Mouse (Mus musculus) CH12.LX (cell line): ENCODE data around the gene Arvcf. TPM values are rescaled to one million over a fixed set of nuclear protein-coding genes. Genes with fewer than 3 reads are reported as not detected.
A peak's percentile ranks its signal among the peaks of the same experiment; 100 is the strongest.

Experiments
- DNase-seq: peaks from one replicate; pipeline ENCODE4 v3.0.0-alpha.2; 2013; ENCODE audit errors: extremely low read depth
- H3K27ac ChIP-seq: 2 replicates; pipeline ENCODE4 v1.5.1; 2012; ENCODE audit warnings: low read depth, mild to moderate bottlenecking, control low read depth, moderate library complexity; ENCODE audit not compliant: insufficient read depth
- H3K27me3 ChIP-seq: replicated peaks from 2 replicates; pipeline ENCODE3; 2012; ENCODE audit warnings: inconsistent platforms
- H3K36me3 ChIP-seq, 2 experiments: replicated peaks in 1 of 2; 2 replicates each; pipeline versions ENCODE3 to v1.6.1; 2012; ENCODE audit warnings: inconsistent platforms in 1 of 2, low read length in 1 of 2, mild to moderate bottlenecking in 1 of 2, mixed read lengths in 1 of 2, moderate library complexity in 1 of 2; ENCODE audit not compliant: control insufficient read depth in 1 of 2, insufficient read depth in 1 of 2
- H3K4me1 ChIP-seq, 2 experiments: 2 replicates each; pipeline ENCODE4 v1.6.1; 2012; ENCODE audit warnings: inconsistent platforms in 1 of 2, moderate library complexity in 1 of 2; ENCODE audit not compliant: insufficient read depth in 2 of 2, control insufficient read depth in 1 of 2
- H3K4me2 ChIP-seq: 2 replicates; pipeline ENCODE4 v1.6.1; 2012; ENCODE audit warnings: low read depth, mild to moderate bottlenecking, control low read depth; ENCODE audit not compliant: poor library complexity, insufficient read depth, severe bottlenecking
- H3K4me3 ChIP-seq, 3 experiments: fragments of 150-350 bp in 1 of 3; sonication (generic) in 1 of 3; replicated peaks in 1 of 3; 2 replicates each; pipeline versions ENCODE3 to v1.5.1; 2011 to 2012; ENCODE audit warnings: low read depth in 2 of 3, low read length in 2 of 3, mild to moderate bottlenecking in 2 of 3, moderate library complexity in 2 of 3, control low read depth in 1 of 3, improper control_type of control experiment in 1 of 3, inconsistent platforms in 1 of 3, mixed read lengths in 1 of 3; ENCODE audit not compliant: poor library complexity in 1 of 3
- H3K79me2 ChIP-seq: replicated peaks from 2 replicates; pipeline ENCODE4 v1.6.1; 2012; ENCODE audit warnings: mild to moderate bottlenecking, moderate library complexity; ENCODE audit not compliant: control insufficient read depth, poor library complexity, insufficient read depth, severe bottlenecking; ENCODE audit errors: extremely low read depth
- H3K9ac ChIP-seq: 2 replicates; pipeline ENCODE4 v1.6.1; 2012; ENCODE audit warnings: low read depth, mild to moderate bottlenecking, control low read depth, moderate library complexity; ENCODE audit not compliant: insufficient read depth
- H3K9me3 ChIP-seq: replicated peaks from 2 replicates; pipeline ENCODE3; 2012; ENCODE audit warnings: low read length, inconsistent platforms, mixed read lengths
- BHLHE40 ChIP-seq: IDR thresholded peaks from 2 replicates; pipeline ENCODE4 v1.6.1; 2011; ENCODE audit warnings: mild to moderate bottlenecking, low read depth, low read length, improper control_type of control experiment
- EP300 ChIP-seq: IDR thresholded peaks from 2 replicates; pipeline ENCODE4 v1.6.1; 2011; ENCODE audit warnings: low read length, improper control_type of control experiment
- ETS1 ChIP-seq: conservative IDR thresholded peaks from 2 replicates; pipeline ENCODE4 v1.6.1; 2012; ENCODE audit warnings: low read depth, mild to moderate bottlenecking, inconsistent platforms, low read length, improper control_type of control experiment, moderate library complexity
- GABPA ChIP-seq: IDR thresholded peaks from 2 replicates; pipeline ENCODE4 v1.6.1; 2012; ENCODE audit warnings: low read depth, low read length, improper control_type of control experiment, inconsistent platforms; ENCODE audit not compliant: insufficient replicate concordance
- HCFC1 ChIP-seq: IDR thresholded peaks from 2 replicates; pipeline ENCODE4 v1.6.1; 2012; ENCODE audit warnings: low read depth, mild to moderate bottlenecking, inconsistent platforms, low read length, improper control_type of control experiment
- IRF4 ChIP-seq: IDR thresholded peaks from 2 replicates; pipeline ENCODE4 v1.6.1; 2014; ENCODE audit warnings: low read depth, mild to moderate bottlenecking, inconsistent platforms, low read length, improper control_type of control experiment
- JUN ChIP-seq: IDR thresholded peaks from 2 replicates; pipeline ENCODE4 v1.6.1; 2011; ENCODE audit warnings: low read depth, mild to moderate bottlenecking, low read length, improper control_type of control experiment, moderate library complexity; ENCODE audit not compliant: insufficient read depth
- JUND ChIP-seq: conservative IDR thresholded peaks from 2 replicates; pipeline ENCODE4 v1.6.1; 2011; ENCODE audit warnings: low read depth, low read length, improper control_type of control experiment
- MAFK ChIP-seq: IDR thresholded peaks from 2 replicates; pipeline ENCODE4 v1.6.1; 2011; ENCODE audit warnings: low read length, improper control_type of control experiment; ENCODE audit not compliant: insufficient replicate concordance
- MAX ChIP-seq: IDR thresholded peaks from 2 replicates; pipeline ENCODE4 v1.6.1; 2011; ENCODE audit warnings: low read length, improper control_type of control experiment
- MAZ ChIP-seq: IDR thresholded peaks from 2 replicates; pipeline ENCODE4 v1.6.1; 2012; ENCODE audit warnings: low read depth, mild to moderate bottlenecking, inconsistent platforms, low read length, improper control_type of control experiment, moderate library complexity
- MEF2A ChIP-seq: IDR thresholded peaks from 2 replicates; pipeline ENCODE4 v1.6.1; 2014; ENCODE audit warnings: low read depth, mild to moderate bottlenecking, inconsistent platforms, low read length, improper control_type of control experiment, borderline replicate concordance
- NELFE ChIP-seq: IDR thresholded peaks from 2 replicates; pipeline ENCODE4 v1.6.1; 2011; ENCODE audit warnings: low read depth, low read length, improper control_type of control experiment
- PAX5 ChIP-seq: IDR thresholded peaks from 2 replicates; pipeline ENCODE4 v1.6.1; 2012; ENCODE audit warnings: low read length, inconsistent platforms, mixed read lengths
- POLR2A ChIP-seq: IDR thresholded peaks from 2 replicates; pipeline ENCODE4 v1.6.1; 2011; ENCODE audit warnings: low read depth, mild to moderate bottlenecking, improper control_type of control experiment, low read length
- RAD21 ChIP-seq: IDR thresholded peaks from 2 replicates; pipeline ENCODE4 v1.6.1; 2011; ENCODE audit warnings: low read depth, mild to moderate bottlenecking, low read length, improper control_type of control experiment, moderate library complexity
- RCOR1 ChIP-seq: conservative IDR thresholded peaks from 2 replicates; pipeline ENCODE4 v1.6.1; 2012; ENCODE audit warnings: low read depth, mild to moderate bottlenecking, inconsistent platforms, low read length, improper control_type of control experiment
- SIN3A ChIP-seq: IDR thresholded peaks from 2 replicates; pipeline ENCODE4 v1.6.1; 2012; ENCODE audit warnings: low read length, improper control_type of control experiment, inconsistent platforms
- TBP ChIP-seq: conservative IDR thresholded peaks from 2 replicates; pipeline ENCODE4 v1.6.1; 2011; ENCODE audit warnings: low read depth, low read length, improper control_type of control experiment
- TCF12 ChIP-seq: IDR thresholded peaks from 2 replicates; pipeline ENCODE4 v1.6.1; 2014; ENCODE audit warnings: low read depth, mild to moderate bottlenecking, inconsistent platforms, low read length, improper control_type of control experiment
- UBTF ChIP-seq: IDR thresholded peaks from 2 replicates; pipeline ENCODE4 v1.6.1; 2012; ENCODE audit warnings: low read depth, mild to moderate bottlenecking, inconsistent platforms, low read length, improper control_type of control experiment, moderate library complexity
- USF1 ChIP-seq: IDR thresholded peaks from 2 replicates; pipeline ENCODE4 v1.6.1; 2014; ENCODE audit warnings: low read depth, mild to moderate bottlenecking, inconsistent platforms, low read length, improper control_type of control experiment
- ZMIZ1 ChIP-seq: IDR thresholded peaks from 2 replicates; pipeline ENCODE4 v1.6.1; 2012; ENCODE audit warnings: low read depth, mild to moderate bottlenecking, inconsistent platforms, low read length, improper control_type of control experiment
- dilution Hi-C: fragments of 300-500 bp; cut with MboI; formaldehyde crosslinking; loops from 2 replicates; pipeline ENCODE4 v1.14.3; 2020; ENCODE audit warnings: low sequenced_read_pairs; ENCODE audit not compliant: extremely low pct_unique_long_range_greater_than_20kb, extremely low pct_ligation_motif_present
- in situ Hi-C: fragments of 300-500 bp; cut with MboI; formaldehyde crosslinking; loops from 3 replicates; pipeline ENCODE4 v1.14.3; 2019; ENCODE audit warnings: low sequenced_read_pairs, low pct_ligation_motif_present, low pct_unique_long_range_greater_than_20kb, mixed read lengths
- polyA plus RNA-seq: library from polyadenylated mRNA; unstranded; fragments of >175 nt; gene quantifications from 2 replicates; pipeline ENCODE4 v1.2.1, GENCODE M21; 2012; ENCODE audit warnings: low read depth; ENCODE audit not compliant: insufficient read length
- total RNA-seq, 2 experiments: library from RNA; depleted of rRNA; stranded (reverse); fragments of 300-350 nt in 1 of 2; fragments of >200 nt in 1 of 2; gene quantifications; 2 replicates each; pipeline ENCODE4 v1.2.3; 2012 to 2014

Gene Arvcf
- total and polyA plus RNA-seq, 3 experiments, result 1.1 to 7.5 (median 3.9) TPM

- Histone ChIP-seq H3K4me2 (no peak overlapping the region), H3K27ac (no peak overlapping the region), H3K79me2 (no peaks in the 10 kb centered on the region)
- TF ChIP-seq JUND (no peak), TCF12 (no peak), GABPA (no peak), HCFC1 (no peak), MAZ (no peak), RAD21 (no peak), USF1 (no peak), SIN3A (no peak), MAFK (no peak), EP300 (no peak), PAX5 (no peak)
- TF ChIP-seq, all 38 proteins: peak for 0
- dilution Hi-C loops, result no loop called here
- no peak overlapping the region for H3K4me3 ChIP-seq
- H3K27me3 ChIP-seq, result peaks cover 15% of the 10 kb centered on the region
- peaks cover 18 to 42% of the 10 kb centered on the region in 2 experiments for H3K4me1 ChIP-seq
- H3K9ac ChIP-seq, result no peak overlapping the region
- H3K36me3 ChIP-seq, result peaks cover 0 to 11% of the 10 kb centered on the region in 2 experiments
- no peaks in the 10 kb centered on the region for H3K9me3 ChIP-seq
- in situ Hi-C loops, result no loop called here
- DNase-seq, result no peak
Observed at GRCm38 (mm10) chr16:18394056-18394455, 46.1 kb downstream of the Arvcf start.

- in situ Hi-C loops, result no loop called here
Observed at GRCm38 (mm10) chr16:18394777-18395619, 47.0 kb downstream of the Arvcf start.

More at GRCm38 (mm10) chr16:18394777-18395619, 47.0 kb downstream of the Arvcf start:
- peaks cover 0 to 14% of the 10 kb centered on the region in 2 experiments for H3K36me3 ChIP-seq
- H3K9me3 ChIP-seq, result no peaks in the 10 kb centered on the region
- no peak overlapping the region for H3K27ac ChIP-seq
- H3K4me2 ChIP-seq, result no peak overlapping the region
- TF ChIP-seq TBP (peak; percentile 95), TCF12 (no peak), ETS1 (peak; percentile 48; the same call in 1 of the 2 replicates), ZMIZ1 (peak; percentile 97), RCOR1 (0 out of 2 replicates have a peak, but pooled peaks have one; percentile 14), MAX (peak; percentile 30; the same call in 1 of the 2 replicates), MEF2A (peak; percentile 96), EP300 (peak; percentile 18; the same call in 1 of the 2 replicates), NELFE (peak; percentile 57), PAX5 (no peak), BHLHE40 (peak; percentile 52), POLR2A (peak; percentile 70), HCFC1 (no peak), JUND (peak; percentile 68), IRF4 (peak; percentile 11; the same call in 1 of the 2 replicates), UBTF (no peak), JUN (peak; percentile 89)
- peak; percentile 51 for DNase-seq
- dilution Hi-C loops, result no loop called here
- no peak overlapping the region for H3K4me3 ChIP-seq
- peaks cover 18 to 42% of the 10 kb centered on the region in 2 experiments for H3K4me1 ChIP-seq
- H3K79me2 ChIP-seq, result no peaks in the 10 kb centered on the region
- H3K27me3 ChIP-seq, result peaks cover 15% of the 10 kb centered on the region
- H3K9ac ChIP-seq, result no peak overlapping the region
